Mouse (Mus musculus): Measurements from ENCODE around the gene Ccdc127.

DNA sequence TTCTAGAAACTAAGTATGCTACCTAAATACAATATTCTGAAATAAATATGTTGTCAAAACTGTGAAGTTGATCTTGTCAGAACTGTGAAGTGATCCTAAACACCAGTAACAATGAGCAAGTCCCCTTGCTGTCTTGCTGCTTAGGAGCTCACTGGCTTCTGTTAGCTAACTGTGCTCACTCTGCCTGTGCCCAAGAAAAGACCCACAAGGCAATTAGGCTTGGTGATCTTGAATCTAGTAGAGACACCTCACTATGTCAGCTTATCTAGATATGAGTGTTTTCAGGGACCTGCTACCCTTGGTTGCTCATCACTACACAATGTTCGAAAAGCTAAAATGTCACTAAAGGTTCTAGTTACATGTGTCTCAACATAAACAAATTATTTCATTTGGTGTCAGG, 44.3 kb upstream of the Ccdc127 start:
- TF ChIP-seq CTCF (conservative IDR thresholded peaks at IDR 0.05; ENCODE audit: low read length) (no peak), POU5F1 (IDR thresholded peaks at IDR 0.05; ENCODE audit: borderline replicate concordance, low read length) (no peak), NANOG (IDR thresholded peaks at IDR 0.05; ENCODE audit: borderline replicate concordance, low read length) (no peak)

Data from E14TG2a.4 (cell line).